Mouse (Mus musculus): Measurements from ENCODE around the gene Rtraf.

DNA sequence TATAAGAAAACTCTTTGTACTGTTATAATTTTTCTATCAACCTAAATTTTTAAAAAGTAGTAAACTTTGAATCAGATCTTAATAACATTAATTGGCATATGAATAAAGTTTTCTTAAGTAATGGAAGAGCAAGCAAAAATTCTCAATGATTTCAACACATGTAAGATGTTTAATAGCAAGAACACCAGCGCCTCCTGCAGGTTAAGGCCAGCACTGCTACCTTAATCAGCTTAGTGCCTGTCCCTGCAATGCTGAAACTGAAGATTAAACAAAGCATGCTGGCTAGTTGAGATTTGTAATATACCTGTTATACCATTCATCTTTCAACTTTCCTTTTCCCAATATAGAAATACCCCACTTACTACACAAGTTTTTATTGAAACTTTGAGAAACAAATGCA lies 5.7 kb downstream of the Rtraf start:
- TF ChIP-seq JUN (IDR thresholded peaks at IDR 0.05; ENCODE audit: insufficient read depth, low read depth, low read length) (no peak), CHD1 (IDR thresholded peaks at IDR 0.05; ENCODE audit: low read depth, low read length) (no peak), CTCF (conservative IDR thresholded peaks at IDR 0.05 in 1 of 2, IDR thresholded peaks at IDR 0.05 in 1 of 2; ENCODE audit: low read depth in 2 of 2, low read length in 2 of 2) (peak; percentile 85 to 92), POLR2A (IDR thresholded peaks at IDR 0.05; ENCODE audit: low read depth, low read length) (no peak), USF2 (conservative IDR thresholded peaks at IDR 0.05; ENCODE audit: low read depth, low read length) (no peak), EP300 (IDR thresholded peaks at IDR 0.05; ENCODE audit: low read length) (no peak), MAX (IDR thresholded peaks at IDR 0.05; ENCODE audit: low read length) (0 out of 2 replicates have a peak, but pooled peaks have one; percentile 9)

All from CH12.LX (cell line).